In the genomic region with DNA sequence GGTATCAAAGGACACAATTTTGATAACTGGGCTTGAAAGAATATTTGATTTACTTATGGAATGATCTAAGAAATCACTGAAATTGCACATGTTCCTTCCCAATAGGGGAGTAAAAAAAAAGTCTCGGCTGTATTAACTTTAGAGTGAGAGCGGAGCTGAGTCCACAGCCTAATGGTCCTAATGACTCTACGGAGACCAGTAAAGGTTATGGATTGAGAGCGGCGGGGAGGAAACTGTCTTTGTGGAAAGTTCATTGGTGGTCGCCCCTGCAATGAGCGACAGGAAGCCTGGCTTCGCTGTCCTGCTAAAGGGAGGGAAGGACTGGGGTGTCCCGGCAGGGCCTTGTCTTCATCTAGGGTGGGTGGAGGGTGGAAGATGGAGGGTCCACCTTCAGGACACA, we compare ENCODE assay signal across 17 mouse cellular contexts.
DNase-seq lines count a peak whose midpoint lies in the region; ATAC-seq lines count a peak whose summit lies in the region.
"Had no signal": no experiment of that assay in that cellular context is flagged by ENCODE, and none has a peak within 500 bp of the region (broad histone marks: within the 10 kb centered on the region; RNA-seq: fewer than 3 reads in every experiment).

No protein-coding gene starts in this region.

- H3K4me2 ChIP-seq in midbrain, embryonic 13.5 days (replicated peaks): no peak overlapping the region
- no peak overlapping the region for H3K4me2 ChIP-seq in midbrain, embryonic 11.5 days
- no peak overlapping the region for H3K4me2 ChIP-seq in neural tube, embryonic 13.5 days
- H3K4me2 ChIP-seq in neural tube, embryonic 15.5 days: no peak overlapping the region
- no peak overlapping the region; the same call in 1 of the 2 replicates for H3K4me2 ChIP-seq in forebrain, embryonic 16.5 days (ENCODE audit: low read length)
- H3K4me2 ChIP-seq: embryonic facial prominence, embryonic 13.5 days; heart, embryonic 12.5 days had no signal

- H3K9ac ChIP-seq in midbrain, embryonic 13.5 days (replicated peaks): no peak overlapping the region
- H3K9ac ChIP-seq in midbrain, embryonic 11.5 days (ENCODE audit: low read length): no peak overlapping the region
- H3K9ac ChIP-seq in neural tube, embryonic 13.5 days: no peak overlapping the region
- H3K9ac ChIP-seq in neural tube, embryonic 15.5 days (replicated peaks): no peak overlapping the region
- H3K9ac ChIP-seq in forebrain, embryonic 16.5 days (replicated peaks; ENCODE audit: low read depth, low read length): no peak overlapping the region
- H3K9ac ChIP-seq: embryonic facial prominence, embryonic 13.5 days; heart, embryonic 12.5 days had no signal

- DNase-seq in midbrain, embryonic 11.5 days (ENCODE audit: low spot score, missing footprints): no peak
- no peak for DNase-seq in urinary bladder, postnatal 10 days (ENCODE audit: low spot score)
- DNase-seq in spleen, adult 18-20 months: no peak
- DNase-seq: adrenal gland, adult 2 months; adrenal gland, postnatal 25 days; cerebellum, adult 18-20 months; cerebellum, adult 9-11 months; cerebellum, postnatal 36 days; gastrocnemius, adult 2 months; gastrocnemius, postnatal 25 days had no signal

- WGBS in midbrain, embryonic 13.5 days: 55% methylated on average over 9 of the region's 9 CpGs
- WGBS in midbrain, embryonic 11.5 days: 82% methylated on average over 9 of the region's 9 CpGs
- 19% methylated on average over 9 of the region's 9 CpGs for WGBS in neural tube, embryonic 13.5 days
- WGBS in neural tube, embryonic 15.5 days: 22% methylated on average over 9 of the region's 9 CpGs
- 28% methylated on average over 9 of the region's 9 CpGs for WGBS in forebrain, embryonic 16.5 days

- no peak overlapping the region for H3K4me3 ChIP-seq in midbrain, embryonic 13.5 days (replicated peaks)
- no peak overlapping the region for H3K4me3 ChIP-seq in midbrain, embryonic 11.5 days (ENCODE audit: low read depth, low read length)
- no peak overlapping the region for H3K4me3 ChIP-seq in neural tube, embryonic 13.5 days
- H3K4me3 ChIP-seq in neural tube, embryonic 15.5 days (replicated peaks): no peak overlapping the region
- H3K4me3 ChIP-seq in forebrain, embryonic 16.5 days (replicated peaks; ENCODE audit: low read length): no peak overlapping the region
- H3K4me3 ChIP-seq: embryonic facial prominence, embryonic 13.5 days; gastrocnemius, adult 2 months; heart, embryonic 12.5 days had no signal

- peaks cover 5% of the 10 kb centered on the region; the same call in 1 of the 2 replicates for H3K9me3 ChIP-seq in midbrain, embryonic 13.5 days
- peaks cover 3% of the 10 kb centered on the region for H3K9me3 ChIP-seq in midbrain, embryonic 11.5 days (ENCODE audit: control insufficient read depth, low read length)
- H3K9me3 ChIP-seq in neural tube, embryonic 13.5 days: no peaks in the 10 kb centered on the region
- no peaks in the 10 kb centered on the region; the same call in 1 of the 2 replicates for H3K9me3 ChIP-seq in neural tube, embryonic 15.5 days (replicated peaks)
- H3K9me3 ChIP-seq in forebrain, embryonic 16.5 days (ENCODE audit: control insufficient read depth, low read length): 0 out of 2 replicates have a peak, but pooled peaks cover 2% of the 10 kb centered on the region

- peaks cover 12% of the 10 kb centered on the region; the same call in 1 of the 2 replicates for H3K4me1 ChIP-seq in midbrain, embryonic 13.5 days (replicated peaks)
- no peaks in the 10 kb centered on the region for H3K4me1 ChIP-seq in midbrain, embryonic 11.5 days (ENCODE audit: control insufficient read depth, insufficient read depth, low read length)
- H3K4me1 ChIP-seq in neural tube, embryonic 13.5 days (replicated peaks): peaks cover 17% of the 10 kb centered on the region
- H3K4me1 ChIP-seq in neural tube, embryonic 15.5 days: peaks cover 11% of the 10 kb centered on the region
- H3K4me1 ChIP-seq in forebrain, embryonic 16.5 days (replicated peaks; ENCODE audit: control insufficient read depth, insufficient read depth, low read length): peaks cover 19% of the 10 kb centered on the region
- H3K4me1 ChIP-seq: embryonic facial prominence, embryonic 13.5 days; heart, embryonic 12.5 days had no signal

- no peak overlapping the region; the same call in 1 of the 2 replicates for H3K27ac ChIP-seq in midbrain, embryonic 13.5 days
- no peak overlapping the region for H3K27ac ChIP-seq in midbrain, embryonic 11.5 days (ENCODE audit: low read depth, low read length)
- no peak overlapping the region for H3K27ac ChIP-seq in neural tube, embryonic 13.5 days (replicated peaks)
- no peak overlapping the region for H3K27ac ChIP-seq in neural tube, embryonic 15.5 days (replicated peaks)
- H3K27ac ChIP-seq in forebrain, embryonic 16.5 days (ENCODE audit: low read length): no peak overlapping the region
- H3K27ac ChIP-seq: embryonic facial prominence, embryonic 13.5 days; gastrocnemius, adult 2 months had no signal

- no peaks in the 10 kb centered on the region; the same call in 1 of the 2 replicates for H3K27me3 ChIP-seq in midbrain, embryonic 13.5 days
- no peaks in the 10 kb centered on the region for H3K27me3 ChIP-seq in midbrain, embryonic 11.5 days (ENCODE audit: control insufficient read depth, insufficient read depth, low read length)
- peaks cover 49% of the 10 kb centered on the region for H3K27me3 ChIP-seq in neural tube, embryonic 13.5 days
- H3K27me3 ChIP-seq in neural tube, embryonic 15.5 days (replicated peaks): peaks cover 23% of the 10 kb centered on the region
- peaks cover 25% of the 10 kb centered on the region for H3K27me3 ChIP-seq in forebrain, embryonic 16.5 days (replicated peaks; ENCODE audit: control insufficient read depth, insufficient read depth, low read length)
- H3K27me3 ChIP-seq: embryonic facial prominence, embryonic 13.5 days; heart, embryonic 12.5 days had no signal

- peak; percentile 37; the same call in 1 of the 2 replicates for ATAC-seq in midbrain, embryonic 13.5 days
- no peak for ATAC-seq in midbrain, embryonic 11.5 days (ENCODE audit: low FRiP score)
- peak; percentile 60; the same call in 1 of the 2 replicates for ATAC-seq in neural tube, embryonic 13.5 days (ENCODE audit: low read depth)
- no peak for ATAC-seq in neural tube, embryonic 15.5 days (ENCODE audit: low FRiP score)
- ATAC-seq in forebrain, embryonic 16.5 days: peak; percentile 36
- ATAC-seq: inflammation-experienced regulatory T-cells, adult 6 months had no signal

- H3K36me3 ChIP-seq in midbrain, embryonic 13.5 days: no peaks in the 10 kb centered on the region
- H3K36me3 ChIP-seq in midbrain, embryonic 11.5 days (ENCODE audit: control insufficient read depth, insufficient read depth, low read length): no peaks in the 10 kb centered on the region
- no peaks in the 10 kb centered on the region for H3K36me3 ChIP-seq in neural tube, embryonic 13.5 days
- no peaks in the 10 kb centered on the region for H3K36me3 ChIP-seq in neural tube, embryonic 15.5 days
- H3K36me3 ChIP-seq in forebrain, embryonic 16.5 days (ENCODE audit: control insufficient read depth, insufficient read depth): no peaks in the 10 kb centered on the region
- H3K36me3 ChIP-seq: embryonic facial prominence, embryonic 13.5 days; heart, embryonic 12.5 days had no signal

Comparison
In these comparisons a context has a peak if more than half of its experiments do, and no peak if none do; other contexts are left out.
1. ATAC-seq: peak in midbrain, embryonic 13.5 days (single experiment), neural tube, embryonic 13.5 days (single experiment) and forebrain, embryonic 16.5 days (single experiment); none in midbrain, embryonic 11.5 days (single experiment) and neural tube, embryonic 15.5 days (single experiment).